Mouse (Mus musculus) hindbrain, embryonic 14.5 days (tissue): Measurements from ENCODE around the gene Klhl36. TPM values are rescaled to one million over a fixed set of nuclear protein-coding genes. Genes with fewer than 3 reads are reported as not detected.

Experiments
- ATAC-seq: fragments of 200-750 bp; cut with Nextera tagmentation; 2 replicates; pipeline ENCODE4 v1.8.0; 2017; ENCODE audit warnings: moderate number of reproducible peaks, mild to moderate bottlenecking, moderate TSS enrichment, moderate library complexity; ENCODE audit not compliant: low FRiP score
- DNase-seq: peaks from one replicate; pipeline ENCODE4 v3.0.0-alpha.2; 2015; ENCODE audit warnings: low spot score
- H3K27ac ChIP-seq: fragments of 300-500 bp; sonication (generic); 2 replicates; pipeline ENCODE4 v1.5.1; 2014; ENCODE audit warnings: mild to moderate bottlenecking, moderate library complexity
- H3K27me3 ChIP-seq: fragments of 300-500 bp; sonication (generic); 2 replicates; pipeline ENCODE4 v1.6.1; 2014; ENCODE audit warnings: mild to moderate bottlenecking, low read length, mixed read lengths; ENCODE audit not compliant: control insufficient read depth, insufficient read depth
- H3K36me3 ChIP-seq: fragments of 300-500 bp; sonication (generic); replicated peaks from 2 replicates; pipeline ENCODE4 v1.6.1; 2014; ENCODE audit not compliant: control insufficient read depth, insufficient read depth
- H3K4me1 ChIP-seq: fragments of 300-500 bp; sonication (generic); replicated peaks from 2 replicates; pipeline ENCODE4 v1.6.1; 2014; ENCODE audit warnings: antibody characterized with exemption, low read length, mixed read lengths; ENCODE audit not compliant: control insufficient read depth, insufficient read depth
- H3K4me2 ChIP-seq: fragments of 300-500 bp; sonication (generic); replicated peaks from 2 replicates; pipeline ENCODE4 v1.6.1; 2014; ENCODE audit warnings: mild to moderate bottlenecking, moderate library complexity
- H3K4me3 ChIP-seq: fragments of 300-500 bp; sonication (generic); replicated peaks from 2 replicates; pipeline ENCODE4 v1.5.1; 2014; ENCODE audit warnings: mild to moderate bottlenecking, low read length
- H3K9ac ChIP-seq: fragments of 300-500 bp; sonication (generic); 2 replicates; pipeline ENCODE4 v1.6.1; 2014
- H3K9me3 ChIP-seq: fragments of 300-500 bp; sonication (generic); 2 replicates; pipeline ENCODE4 v1.6.1; 2016; ENCODE audit warnings: low read length; ENCODE audit not compliant: control insufficient read depth
- WGBS: fragments of 180-500 bp; shearing (Covaris S2); extraction: QIAGEN DNeasy Blood & Tissue Kit; methylation state at CpG from one replicate; pipeline ENCODE4 v1.1.7; 2014; 5-methylcytosine and 5-hydroxymethylcytosine counted together
- polyA plus RNA-seq: library from polyadenylated mRNA; unstranded; fragments of >200 nt; fragmentation: Nextera tagmentation; extraction: Ambion mirVana; gene quantifications from 2 replicates; pipeline ENCODE4 v1.2.1, GENCODE M21; 2014

Gene Klhl36
- polyA plus RNA-seq, 1 experiment from 2014 or later: 15.1 TPM

- no peak overlapping the region for H3K4me3 ChIP-seq
- H3K9me3 ChIP-seq: no peaks in the 10 kb centered on the region
- 45% methylated on average over 7 of the region's 7 CpGs for WGBS
- DNase-seq: no peak
- no peak for ATAC-seq
- 0 out of 2 replicates have a peak overlapping the region, but pooled peaks have one; percentile 31 for H3K9ac ChIP-seq
- peak overlapping the region; percentile 66 for H3K27ac ChIP-seq
- 0 out of 2 replicates have a peak, but pooled peaks cover 5% of the 10 kb centered on the region for H3K36me3 ChIP-seq
- no peaks in the 10 kb centered on the region for H3K27me3 ChIP-seq
- H3K4me1 ChIP-seq: peaks cover 74% of the 10 kb centered on the region
- peak overlapping the region; percentile 30 for H3K4me2 ChIP-seq
These were observed 29.9 kb upstream of the Klhl36 start for GRCm38 (mm10) chr8:119832101-119832617.

DNA sequence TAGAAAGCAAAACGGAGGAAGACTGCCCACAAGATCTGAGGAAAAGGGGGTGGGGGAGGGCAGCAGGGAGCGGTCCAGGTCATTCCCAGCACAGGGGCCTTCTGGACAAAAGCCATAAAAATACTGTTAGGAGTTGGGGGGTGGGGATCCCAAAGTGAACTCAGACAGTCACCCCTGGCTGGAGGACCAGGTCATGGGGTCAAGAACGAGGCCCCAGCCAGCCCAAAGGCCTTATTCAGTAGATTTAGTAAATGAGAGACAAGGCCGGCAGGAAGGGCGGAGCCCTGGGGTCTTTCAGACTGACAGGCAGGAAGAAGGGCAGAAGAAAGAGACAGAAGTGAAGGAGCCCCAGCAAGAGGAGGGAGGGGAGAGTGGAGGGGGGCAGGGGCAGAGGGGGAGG lies 29.1 kb upstream of the Klhl36 start:
- ATAC-seq (no peak), DNase-seq (no peak)
- 0 out of 2 replicates have a peak overlapping the region, but pooled peaks have one; percentile 1 for H3K9ac ChIP-seq
- 0 out of 2 replicates have a peak overlapping the region, but pooled peaks have one; percentile 9 for H3K4me2 ChIP-seq
- H3K4me1 ChIP-seq: peaks cover 78% of the 10 kb centered on the region
- H3K4me3 ChIP-seq: no peak overlapping the region
- WGBS: 13% methylated on average over 5 of the region's 5 CpGs
- no peak overlapping the region; the same call in 1 of the 2 replicates for H3K27ac ChIP-seq
- H3K36me3 ChIP-seq: 0 out of 2 replicates have a peak, but pooled peaks cover 5% of the 10 kb centered on the region
- no peaks in the 10 kb centered on the region for H3K9me3 ChIP-seq
- no peaks in the 10 kb centered on the region for H3K27me3 ChIP-seq

GRCm38 (mm10) chr8:119834676-119835075 lies 27.4 kb upstream of the Klhl36 start:
- Histone ChIP-seq H3K27ac (no peak overlapping the region), H3K4me2 (no peak overlapping the region), H3K4me3 (no peak overlapping the region), H3K9me3 (no peaks in the 10 kb centered on the region), H3K36me3 (0 out of 2 replicates have a peak, but pooled peaks cover 5% of the 10 kb centered on the region), H3K4me1 (peaks cover 75% of the 10 kb centered on the region), H3K27me3 (no peaks in the 10 kb centered on the region), H3K9ac (no peak overlapping the region)
- no peak for ATAC-seq
- DNase-seq: no peak
- 74% methylated on average over 6 of the region's 6 CpGs for WGBS

DNA sequence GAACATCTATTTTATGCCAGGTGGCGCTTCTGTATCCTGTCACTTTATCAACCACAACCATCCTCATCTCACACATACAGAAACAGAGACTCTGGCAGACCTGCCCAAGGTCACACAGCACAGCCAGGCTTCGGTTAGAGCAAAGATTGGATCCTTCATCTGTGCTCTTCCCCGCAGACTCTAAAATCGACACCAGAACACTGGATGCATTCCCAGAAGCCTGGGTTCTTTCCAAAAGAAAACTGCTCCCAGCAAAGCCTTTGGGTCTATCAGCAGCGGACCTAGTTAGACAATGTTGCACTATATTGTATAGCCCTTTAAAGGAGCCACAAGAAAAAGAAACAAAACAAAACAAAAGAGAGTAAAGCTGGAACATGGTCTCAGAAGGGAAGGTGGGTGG lies 26.8 kb upstream of the Klhl36 start:
- no peak overlapping the region for H3K4me3 ChIP-seq
- H3K4me1 ChIP-seq: peaks cover 69% of the 10 kb centered on the region
- H3K9ac ChIP-seq: no peak overlapping the region
- H3K27me3 ChIP-seq: no peaks in the 10 kb centered on the region
- no peak overlapping the region for H3K4me2 ChIP-seq
- H3K36me3 ChIP-seq: 0 out of 2 replicates have a peak, but pooled peaks cover 5% of the 10 kb centered on the region
- ATAC-seq (no peak), DNase-seq (no peak)
- no peak overlapping the region for H3K27ac ChIP-seq
- H3K9me3 ChIP-seq: no peaks in the 10 kb centered on the region
- WGBS: 89% methylated on average over 5 of the region's 5 CpGs

- Histone ChIP-seq H3K4me3 (no peak overlapping the region), H3K27ac (no peak overlapping the region), H3K9me3 (no peaks in the 10 kb centered on the region), H3K4me2 (peak overlapping the region; percentile 84), H3K9ac (peak overlapping the region; percentile 37), H3K27me3 (no peaks in the 10 kb centered on the region), H3K4me1 (peaks cover 62% of the 10 kb centered on the region), H3K36me3 (0 out of 2 replicates have a peak, but pooled peaks cover 5% of the 10 kb centered on the region)
- no peak for DNase-seq
- ATAC-seq: no peak
- whole genome bisulfite sequencing: 65% methylated on average over 4 of the region's 4 CpGs
These were observed 25.2 kb upstream of the Klhl36 start for GRCm38 (mm10) chr8:119836831-119837230.

DNA sequence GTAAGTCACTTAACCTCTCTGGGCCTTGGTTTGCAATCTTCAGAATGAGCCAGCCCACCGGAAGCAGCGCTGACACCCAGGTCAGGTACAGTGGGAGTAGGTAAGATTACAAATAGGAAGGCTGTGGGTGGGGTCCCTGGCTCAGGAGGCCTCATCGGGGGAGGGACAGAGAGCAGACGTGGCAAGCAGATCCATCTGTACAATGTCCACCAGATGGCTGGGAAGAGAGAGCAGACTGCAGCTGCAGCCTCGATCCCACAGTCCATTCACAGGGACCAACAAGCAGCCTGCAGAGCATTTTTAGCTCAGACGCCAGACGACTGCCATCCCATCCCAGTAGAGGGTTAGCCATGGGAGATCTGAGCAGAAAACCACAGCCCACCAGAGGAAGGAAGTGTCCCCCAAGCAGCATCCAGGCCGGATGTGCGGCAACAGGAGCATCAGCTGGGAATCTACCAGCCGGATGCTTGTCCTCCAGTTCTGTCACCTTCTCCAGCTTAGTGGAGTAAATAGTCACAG lies 24.5 kb upstream of the Klhl36 start:
- H3K4me2 ChIP-seq: peak overlapping the region; percentile 84
- 25% methylated on average over 10 of the region's 10 CpGs for WGBS
- 0 out of 2 replicates have a peak overlapping the region, but pooled peaks have one; percentile 28 for H3K27ac ChIP-seq
- H3K36me3 ChIP-seq: 0 out of 2 replicates have a peak, but pooled peaks cover 5% of the 10 kb centered on the region
- peak overlapping the region; percentile 78 for H3K4me3 ChIP-seq
- H3K27me3 ChIP-seq: no peaks in the 10 kb centered on the region
- no peak for ATAC-seq
- no peaks in the 10 kb centered on the region for H3K9me3 ChIP-seq
- H3K4me1 ChIP-seq: peaks cover 54% of the 10 kb centered on the region
- DNase-seq: no peak
- H3K9ac ChIP-seq: peak overlapping the region; percentile 37

GRCm38 (mm10) chr8:119838100-119838982 lies 23.7 kb upstream of the Klhl36 start:
- H3K4me3 ChIP-seq: peak overlapping the region; percentile 78
- H3K36me3 ChIP-seq: 0 out of 2 replicates have a peak, but pooled peaks cover 5% of the 10 kb centered on the region
- H3K4me1 ChIP-seq: peaks cover 46% of the 10 kb centered on the region
- WGBS: 49% methylated on average over 19 of the region's 19 CpGs
- H3K4me2 ChIP-seq: peak overlapping the region; percentile 84
- peak overlapping the region; percentile 76; the same call in 1 of the 2 replicates for H3K27ac ChIP-seq
- H3K9ac ChIP-seq: peak overlapping the region; percentile 86
- ATAC-seq (no peak), DNase-seq (no peak)
- no peaks in the 10 kb centered on the region for H3K27me3 ChIP-seq
- H3K9me3 ChIP-seq: no peaks in the 10 kb centered on the region

DNA sequence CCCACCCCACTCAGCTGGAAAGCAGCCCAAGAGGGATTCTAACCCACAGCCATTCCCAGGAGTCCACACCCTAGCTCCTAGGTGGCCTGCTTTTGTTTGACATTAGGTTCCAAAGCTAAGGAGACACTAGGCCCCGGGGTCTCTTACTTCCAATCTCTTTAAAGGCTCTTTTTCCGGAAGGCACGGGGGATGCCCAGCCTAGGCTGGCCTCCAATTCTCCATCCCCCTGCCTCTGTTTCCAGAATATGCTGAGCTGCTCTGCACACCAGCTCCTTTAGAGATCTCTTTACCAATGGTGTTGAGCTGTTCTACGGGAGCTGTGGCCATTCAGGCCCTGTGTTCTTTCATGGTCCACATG lies 23.1 kb upstream of the Klhl36 start:
- Histone ChIP-seq H3K9me3 (no peaks in the 10 kb centered on the region), H3K4me3 (peak overlapping the region; percentile 78)

More for the DNA sequence above, 23.1 kb upstream of the Klhl36 start:
- H3K4me2 ChIP-seq: peak overlapping the region; percentile 84
- peaks cover 43% of the 10 kb centered on the region for H3K4me1 ChIP-seq
- H3K36me3 ChIP-seq: 0 out of 2 replicates have a peak, but pooled peaks cover 5% of the 10 kb centered on the region
- H3K27me3 ChIP-seq: no peaks in the 10 kb centered on the region
- ATAC-seq: no peak
- WGBS: 54% methylated on average over 4 of the region's 4 CpGs
- peak overlapping the region; percentile 76 for H3K27ac ChIP-seq
- no peak for DNase-seq
- H3K9ac ChIP-seq: peak overlapping the region; percentile 86
